Mouse (Mus musculus) cerebellum, postnatal 10 days (tissue): ENCODE data around the gene Zic2.

ENCODE experiments used
- DNase-seq, 2 experiments: peaks; one replicate each; pipeline ENCODE4 v3.0.0; 2021; ENCODE audit warnings: mixed read lengths in 2 of 2

Gene Zic2

DNA sequence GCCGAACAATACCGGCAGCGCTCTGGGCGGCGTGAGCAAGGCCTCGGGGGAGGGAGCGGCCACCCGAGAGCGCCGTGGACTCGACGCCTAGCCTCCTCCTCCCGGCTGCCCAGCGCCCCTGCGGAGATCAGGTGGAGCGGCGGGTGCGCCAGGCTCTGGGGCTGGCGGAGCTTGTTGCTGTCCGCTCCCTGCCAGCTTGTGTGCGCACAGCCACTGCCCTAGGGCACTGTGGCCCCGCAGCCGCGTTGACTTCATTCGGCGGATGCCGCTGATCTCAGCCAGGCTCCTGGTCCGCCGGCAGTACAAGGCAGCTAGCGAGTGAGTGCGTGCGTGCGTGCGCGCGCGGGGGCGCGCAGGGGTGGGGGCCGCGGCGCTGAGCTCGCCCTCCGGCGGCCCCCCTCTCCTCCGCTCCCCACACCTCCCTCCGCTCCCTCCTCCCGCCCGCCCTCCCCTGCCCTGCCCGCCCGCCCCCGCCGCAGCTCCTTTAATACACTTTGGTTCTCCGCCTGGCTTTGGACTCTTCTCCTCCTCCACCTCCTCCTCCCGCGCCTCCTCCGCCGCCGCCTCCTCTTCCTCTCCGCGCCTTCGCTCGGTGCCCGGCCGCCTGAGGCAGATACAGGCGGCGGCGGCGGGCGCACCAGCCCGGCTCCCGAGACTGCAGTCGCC lies at the start of gene Zic2:
TSS of gene Zic2 (plus strand) at position 545 of the 666 bp plus-strand sequence.
- DNase-seq: peak; percentile 96

DNA sequence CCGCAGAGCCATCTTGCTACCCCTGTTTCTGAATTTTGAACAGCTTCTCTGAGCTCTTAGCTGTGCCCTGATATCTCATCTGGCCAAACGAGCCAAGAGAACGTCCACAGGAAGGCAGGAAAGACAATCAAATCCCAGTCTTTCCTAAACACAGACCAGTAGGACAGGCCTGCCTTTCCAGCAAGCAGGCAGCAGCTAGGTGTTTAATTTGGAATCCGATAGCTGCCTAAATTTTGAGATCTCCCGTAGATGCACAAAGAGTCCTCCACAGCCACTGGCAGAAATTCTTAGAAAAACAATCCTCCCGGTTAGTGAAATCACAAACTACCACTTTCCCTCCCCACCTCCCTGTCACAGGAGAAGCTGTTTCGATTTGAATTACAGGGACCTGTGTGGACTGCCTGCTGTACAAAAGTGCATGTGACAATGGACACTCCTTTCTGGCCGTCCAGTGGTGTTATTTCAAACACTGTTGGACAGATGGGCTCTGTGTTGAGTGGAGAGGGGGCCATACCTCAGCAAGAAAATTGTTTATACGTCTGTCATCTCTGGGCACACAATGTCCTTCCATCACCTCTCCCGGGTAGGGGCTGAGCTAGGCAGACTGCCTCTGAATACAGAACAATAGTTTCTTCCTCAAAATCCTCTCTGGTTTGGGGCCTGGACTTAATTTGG lies 48.6 kb upstream of the Zic2 start:
- DNase-seq: peak in 1 of 2 experiments; percentile 61

DNA sequence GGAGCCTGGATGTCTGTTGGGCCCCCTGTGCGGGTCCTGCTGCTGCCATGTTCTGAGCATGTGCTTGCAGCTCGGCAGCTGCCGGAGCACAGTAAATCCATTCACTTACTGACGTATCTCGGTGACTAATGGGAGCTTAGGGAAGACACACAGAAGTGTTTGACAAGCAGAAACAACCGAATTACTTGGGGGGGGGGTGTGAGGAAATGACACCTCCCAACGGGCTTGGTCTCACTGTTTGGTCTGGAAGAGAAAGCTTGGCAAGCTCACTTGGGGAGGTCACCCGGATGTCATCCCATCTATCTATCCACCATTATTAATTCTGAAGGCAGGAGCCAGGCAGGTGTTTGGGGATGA lies 48.1 kb upstream of the Zic2 start:
- peak in 1 of 2 experiments; percentile 54 for DNase-seq

DNA sequence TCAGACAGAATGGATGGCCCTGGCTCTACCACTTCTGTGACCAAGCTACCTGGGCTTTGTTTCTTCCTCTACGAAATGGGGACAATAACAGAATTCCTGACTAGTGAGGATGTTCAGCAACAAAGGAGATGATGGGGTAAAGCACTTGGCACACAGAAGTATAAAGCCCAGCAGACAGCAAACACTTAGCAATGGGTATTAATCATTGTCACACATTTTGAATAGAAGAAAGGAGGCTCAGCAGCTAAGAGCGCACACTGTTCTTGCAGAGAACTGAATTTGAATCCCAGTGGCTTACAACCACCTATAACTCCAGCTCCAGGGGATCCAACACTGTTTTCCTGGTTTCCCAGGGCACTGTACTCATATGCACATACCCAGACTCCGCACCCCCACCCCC lies 47.6 kb upstream of the Zic2 start:
- no peak for DNase-seq

GRCm38 (mm10) chr14:122432558-122432957 lies 42.7 kb upstream of the Zic2 start:
- no peak for DNase-seq

DNA sequence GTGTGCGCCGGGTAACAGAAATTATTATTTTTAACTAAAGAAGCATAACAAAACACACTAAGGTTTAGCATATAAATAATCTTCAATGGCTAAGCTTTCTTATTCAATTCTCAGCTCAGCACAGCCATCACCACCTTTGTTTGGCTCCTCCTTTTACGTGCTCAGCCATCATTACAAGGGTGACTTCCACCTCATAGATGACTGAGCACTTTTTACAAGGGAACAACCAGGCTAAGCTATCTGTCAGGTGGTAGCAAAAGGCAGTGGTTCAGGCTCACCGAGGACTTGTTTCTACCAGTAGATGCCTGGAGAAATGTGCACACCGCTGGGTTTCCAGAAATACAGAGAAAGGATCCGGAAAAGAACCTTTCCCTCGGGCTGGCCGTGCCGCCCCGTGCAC lies 41.2 kb upstream of the Zic2 start:
- no peak for DNase-seq

DNA sequence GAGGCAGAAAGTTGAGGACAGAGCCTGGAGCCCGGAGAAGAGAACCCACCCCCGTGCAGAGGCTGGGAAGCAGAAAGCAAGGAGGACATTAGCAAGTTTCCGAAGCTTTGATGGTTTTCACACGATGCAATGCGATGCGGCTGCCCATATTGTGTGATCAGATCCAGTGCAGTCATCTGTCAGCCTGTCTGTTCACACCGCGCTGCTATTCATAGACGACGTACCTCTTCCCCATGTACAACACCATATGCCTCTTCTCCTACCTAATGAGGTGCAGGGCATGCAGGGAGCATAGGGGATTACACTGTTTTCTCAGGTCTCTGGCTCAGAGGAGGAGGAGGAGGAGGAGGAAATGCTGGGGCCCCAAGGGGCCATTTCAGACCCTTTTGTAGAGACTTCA lies 38.4 kb upstream of the Zic2 start:
- DNase-seq: no peak

DNA sequence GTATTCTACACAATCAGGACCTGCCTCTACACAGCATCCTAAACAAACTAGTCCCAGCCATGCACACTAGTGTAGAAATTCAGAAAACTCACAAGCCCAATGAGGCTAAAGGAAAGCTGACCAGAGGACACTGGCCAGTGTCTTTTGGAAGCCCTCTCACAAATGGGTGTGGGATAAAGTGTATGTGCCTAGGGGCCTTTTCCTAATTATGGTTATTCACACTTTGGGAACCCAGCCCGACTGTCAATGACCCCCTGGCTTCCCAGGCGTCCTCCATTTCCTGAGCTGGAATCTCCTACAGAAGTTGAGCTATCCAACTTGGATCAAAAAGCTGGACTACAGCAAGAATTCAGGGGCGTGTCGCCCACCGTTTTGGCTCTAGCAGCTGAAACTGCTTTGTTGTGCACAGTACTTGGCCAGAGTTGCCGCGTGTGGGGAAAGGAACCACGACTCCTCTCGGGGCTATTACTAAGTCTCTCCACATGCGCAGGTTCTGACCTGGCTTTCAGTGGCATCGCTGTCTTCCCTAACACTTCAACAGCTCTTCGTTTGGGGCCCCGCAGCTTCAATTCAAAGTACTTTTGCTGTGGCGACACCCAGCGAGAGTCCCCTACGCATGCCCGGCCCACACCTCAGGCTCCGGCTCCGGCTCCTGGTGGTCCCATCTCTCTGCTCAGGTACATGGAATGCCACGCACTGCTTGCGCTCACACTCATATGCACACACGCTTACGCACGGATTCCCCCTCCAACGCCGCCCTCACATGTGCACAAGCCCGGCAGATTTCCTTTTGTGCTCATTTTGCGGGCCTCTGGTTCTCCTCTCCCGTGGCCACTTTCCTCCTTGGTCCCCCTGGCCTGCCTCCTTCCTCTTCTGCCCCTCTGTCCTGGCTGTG lies 25.4 kb upstream of the Zic2 start:
- DNase-seq: peak; percentile 65 to 80

DNA sequence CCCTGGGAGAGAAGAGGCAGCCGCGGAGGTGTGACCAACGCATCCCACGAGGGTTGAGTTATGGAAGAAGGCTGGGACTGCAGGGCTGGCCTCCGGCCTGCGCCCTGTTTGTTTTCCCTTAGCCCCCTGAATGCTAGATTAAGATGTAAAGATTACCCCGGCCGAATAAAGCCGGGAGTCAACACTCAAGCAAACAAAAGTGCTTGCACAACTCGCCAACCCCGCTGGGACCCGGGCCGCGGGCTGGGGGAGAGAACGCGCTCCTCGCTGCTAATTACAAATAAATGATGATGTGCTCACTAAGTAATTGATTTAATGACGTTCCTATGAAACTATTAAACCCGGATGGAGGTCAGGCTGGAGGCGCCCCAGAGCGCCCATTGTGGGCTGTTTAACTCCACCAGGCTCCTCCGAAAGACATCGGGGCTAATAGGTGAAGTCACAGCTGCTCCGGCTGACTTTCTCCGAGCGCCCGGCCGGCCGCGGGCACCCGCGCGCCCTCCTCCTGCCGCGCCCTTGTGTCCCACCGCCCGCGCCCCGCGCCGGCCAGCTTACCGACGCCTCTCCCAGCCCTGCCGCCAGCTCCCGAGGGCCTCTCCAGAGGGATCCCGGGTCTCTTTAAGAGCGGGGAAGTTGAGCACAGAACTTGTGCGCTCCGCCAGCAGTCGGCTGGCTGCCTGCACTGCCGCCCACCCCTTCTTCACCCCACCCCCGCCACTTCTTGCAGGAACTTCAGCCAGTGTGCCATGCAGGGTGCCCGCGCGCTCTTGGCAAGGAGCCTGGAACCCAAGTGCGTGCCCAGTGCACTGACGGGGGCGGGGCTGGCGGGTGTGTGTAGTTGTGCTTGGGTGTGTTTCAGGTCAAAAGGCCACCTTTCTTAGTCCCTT lies 24.5 kb upstream of the Zic2 start, which contains the start of gene Gm5089:
TSS of gene Gm5089 (minus strand) at position 620 of the 887 bp plus-strand sequence.
- peak; percentile 87 to 95 for DNase-seq

- peak; percentile 71 to 87 for DNase-seq
Measured at GRCm38 (mm10) chr14:122451551-122452145, 23.6 kb upstream of the Zic2 start.

DNA sequence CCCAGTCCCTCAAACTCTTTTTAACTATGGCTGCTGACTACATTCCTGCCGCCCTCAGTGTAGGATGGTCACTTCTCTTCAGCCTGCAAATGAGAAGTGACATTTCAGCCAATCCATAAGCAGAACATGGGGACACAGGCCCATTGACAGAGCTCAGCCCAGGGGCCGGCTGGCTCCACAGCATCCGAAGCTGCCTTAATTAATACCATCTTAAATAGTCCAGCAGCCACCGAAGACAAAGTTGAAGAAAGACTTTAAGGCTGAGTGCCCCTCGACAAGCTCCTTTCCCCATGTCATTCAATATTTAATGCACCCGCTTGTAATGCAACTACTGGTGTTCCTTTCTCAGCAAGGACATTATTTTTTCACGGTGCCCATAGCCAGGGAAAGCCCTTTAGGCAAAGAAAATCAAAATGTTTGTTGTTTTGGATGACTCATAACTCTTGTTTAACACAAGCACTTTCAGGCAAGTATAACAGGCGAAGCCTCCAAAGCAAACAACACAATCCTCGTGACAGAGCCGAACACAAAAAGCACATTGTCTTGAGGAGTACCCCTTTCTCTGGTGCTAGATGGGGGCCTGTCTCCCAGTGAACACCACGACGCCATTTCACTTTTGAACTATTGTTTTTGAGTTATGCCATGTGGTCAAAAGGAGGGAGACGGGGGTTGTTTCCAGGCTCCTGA lies 22.4 kb upstream of the Zic2 start:
- DNase-seq: peak; percentile 53 to 67

GRCm38 (mm10) chr14:122453388-122453995 lies 21.7 kb upstream of the Zic2 start:
- DNase-seq: peak; percentile 87 to 90

DNA sequence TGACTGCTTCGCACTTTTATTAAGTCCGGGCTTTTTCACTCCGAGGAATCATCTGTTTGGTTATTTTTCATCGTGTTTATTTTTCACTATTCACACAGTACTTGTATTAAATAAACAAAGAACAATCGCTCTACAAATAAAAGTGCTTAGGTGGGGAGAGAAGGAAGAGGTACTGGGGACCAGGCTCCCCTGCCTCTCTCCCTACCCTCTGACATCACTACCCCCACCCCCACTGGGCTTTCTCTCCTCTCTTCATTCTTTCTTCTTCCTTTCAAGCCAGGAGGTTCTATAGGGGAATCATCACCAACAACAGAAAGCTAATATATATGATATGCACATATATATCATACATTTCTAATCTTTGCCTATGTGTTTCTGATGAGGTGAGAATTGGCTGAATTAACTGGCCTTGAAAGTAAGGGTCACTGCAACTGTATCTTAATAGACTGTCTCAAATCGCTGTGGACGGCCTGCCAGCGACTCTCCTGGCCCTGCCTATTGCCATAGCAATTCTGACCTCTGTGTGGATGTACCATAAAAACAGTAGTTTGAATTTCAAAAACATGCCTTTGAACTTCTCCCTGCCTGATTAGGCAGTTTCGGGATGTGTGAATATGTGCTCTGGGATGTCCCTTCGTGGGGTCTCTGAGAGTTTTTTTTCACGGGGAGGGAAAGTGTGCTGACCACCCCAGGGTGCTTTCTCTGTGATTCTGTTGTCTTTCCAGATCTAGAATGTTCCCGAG lies 21.1 kb upstream of the Zic2 start:
- DNase-seq: peak; percentile 67 to 70

- peak; percentile 68 for DNase-seq
Measured at GRCm38 (mm10) chr14:122454901-122455561, 20.2 kb upstream of the Zic2 start.

DNA sequence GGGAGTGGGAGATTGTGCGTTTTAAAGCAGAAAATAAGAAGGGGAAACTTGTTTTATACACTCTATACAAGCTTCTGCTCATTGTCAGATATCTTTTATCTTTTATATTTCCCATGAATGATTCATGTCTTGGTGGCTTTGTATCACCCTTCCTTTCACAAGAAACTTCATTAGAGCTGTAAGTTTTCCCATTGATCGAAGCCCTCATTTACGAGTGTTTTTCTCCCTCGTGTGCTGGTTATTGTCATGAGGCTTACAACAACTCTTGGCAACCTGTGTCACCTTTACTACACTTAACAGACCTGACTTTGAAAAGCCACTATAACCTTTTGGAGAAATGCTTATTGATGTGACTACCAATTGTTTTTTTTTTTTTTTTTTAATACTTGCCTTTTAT lies 19.7 kb upstream of the Zic2 start:
- DNase-seq: peak in 1 of 2 experiments; percentile 30

DNA sequence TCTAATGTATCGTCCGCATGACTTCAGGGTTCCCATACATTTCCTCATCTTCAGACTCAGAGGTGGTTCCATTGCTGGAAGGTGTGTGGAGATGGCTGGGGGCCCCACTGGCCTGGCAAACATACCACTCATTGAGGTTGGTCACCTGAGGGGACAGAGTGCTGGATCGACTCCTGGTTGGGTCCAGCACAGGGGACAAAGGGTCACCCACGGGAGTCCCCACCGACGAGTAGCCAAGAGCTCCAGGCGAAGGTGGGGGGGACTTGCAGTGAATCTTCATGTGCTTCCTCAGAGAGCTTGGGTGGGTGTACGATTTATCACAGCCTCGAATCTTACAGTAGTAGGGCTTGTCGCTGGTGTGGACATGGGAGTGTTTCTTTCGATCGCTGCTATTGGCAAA lies 15.9 kb upstream of the Zic2 start:
- peak; percentile 49 to 61 for DNase-seq

DNA sequence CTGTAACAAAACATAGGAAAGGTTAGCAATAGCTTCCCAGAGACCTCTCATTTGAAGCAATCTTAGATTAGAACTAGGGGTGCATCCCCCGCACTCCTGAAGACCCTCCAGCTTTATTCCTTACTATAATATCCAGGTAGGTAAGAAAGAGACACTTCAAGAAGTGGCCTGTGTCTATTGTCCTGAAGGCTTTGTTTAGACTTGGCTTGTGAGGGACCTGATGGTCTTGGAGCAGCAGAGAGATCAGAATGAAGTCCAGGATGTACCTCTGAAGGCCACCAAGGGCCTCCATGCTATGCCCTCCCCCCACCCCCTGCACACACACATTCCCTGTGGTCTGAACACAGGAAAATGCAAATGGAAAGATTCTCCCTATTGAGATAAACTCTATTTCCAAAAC lies 15.5 kb upstream of the Zic2 start:
- peak; percentile 42 to 63 for DNase-seq

DNA sequence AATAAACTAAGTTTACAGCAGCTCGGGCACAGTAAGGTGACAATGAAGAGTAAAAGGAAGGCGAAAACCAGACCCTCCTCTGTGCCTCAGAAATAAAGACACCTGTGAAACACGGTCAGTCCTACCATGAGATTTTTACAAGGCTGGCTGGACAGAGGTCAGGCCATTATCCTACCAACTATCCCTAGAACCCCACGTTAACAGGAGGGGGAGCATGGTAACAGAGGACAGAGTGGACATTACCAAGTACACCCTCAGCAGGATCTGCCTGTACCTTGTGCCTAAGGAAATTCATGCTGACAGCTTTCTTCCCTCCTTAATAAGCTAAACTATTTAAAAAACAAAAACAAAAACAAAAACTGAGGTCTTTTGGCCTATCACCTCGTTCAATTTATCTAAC lies 15.0 kb upstream of the Zic2 start:
- peak; percentile 30 to 53 for DNase-seq

DNA sequence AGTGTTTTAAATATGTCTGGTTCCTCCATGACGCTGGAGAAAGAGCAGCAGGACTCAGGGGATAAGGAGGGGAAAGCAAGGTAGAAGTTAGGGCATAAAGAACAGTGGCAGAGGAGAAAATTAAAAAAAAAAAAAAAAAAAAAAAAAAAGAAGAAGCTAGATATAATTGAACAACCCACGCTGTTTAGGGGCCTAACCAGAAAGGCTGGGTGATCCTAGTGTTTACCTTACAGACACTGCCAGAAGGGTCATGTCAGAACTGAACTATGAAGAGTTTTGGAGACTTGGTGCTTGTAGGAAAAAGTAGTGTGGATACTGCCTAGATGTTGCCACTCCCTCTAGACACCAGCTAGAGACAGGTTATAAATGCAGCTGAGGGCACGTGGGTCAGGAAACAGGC lies 13.7 kb upstream of the Zic2 start:
- no peak for DNase-seq

DNA sequence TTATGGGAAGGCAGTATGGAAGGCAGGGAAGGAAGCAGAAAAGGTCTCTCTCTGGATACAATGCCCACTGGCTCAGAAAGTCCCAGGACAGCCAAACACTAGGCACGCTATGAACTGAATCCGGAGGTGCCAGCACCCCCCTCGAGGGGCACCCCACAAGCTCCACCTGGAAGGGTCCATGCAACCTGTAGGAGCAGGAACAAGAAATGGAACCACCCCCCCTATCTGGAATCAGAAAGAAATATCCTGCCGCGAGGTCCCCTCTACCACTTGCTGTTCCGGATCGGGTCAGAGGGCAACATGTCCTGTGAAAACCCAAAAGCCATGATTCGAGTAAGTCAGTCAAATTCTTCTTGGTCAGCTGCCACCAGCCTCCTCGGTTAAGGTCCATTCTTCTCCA lies 13.3 kb upstream of the Zic2 start:
- peak; percentile 63 to 74 for DNase-seq
